Mouse (Mus musculus) liver (tissue): ENCODE results near the gene Ppl.
A peak's percentile ranks its signal among the peaks of the same experiment; 100 is the strongest.

Experiments
- DNase-seq: peaks from one replicate; pipeline ENCODE4 v3.0.0-alpha.2; 2020; ENCODE audit warnings: mixed read lengths

The Ppl gene

GRCm38 (mm10) chr16:5132401-5132801, at the start of gene Ppl:
Ppl (minus strand) TSS chr16:5132421.
- DNase-seq, result peak; percentile 62

GRCm38 (mm10) chr16:5172636-5173035, 40.4 kb upstream of the Ppl start:
- no peak for DNase-seq

GRCm38 (mm10) chr16:5168829-5169228, 36.6 kb upstream of the Ppl start:
- DNase-seq, result no peak

GRCm38 (mm10) chr16:5168038-5168437, 35.8 kb upstream of the Ppl start:
- no peak for DNase-seq

GRCm38 (mm10) chr16:5164327-5164726, 32.1 kb upstream of the Ppl start:
- DNase-seq, result no peak

- DNase-seq, result no peak
These were observed 27.0 kb upstream of the Ppl start for GRCm38 (mm10) chr16:5159248-5159647.

- no peak for DNase-seq
These were observed 24.9 kb upstream of the Ppl start for GRCm38 (mm10) chr16:5157113-5157512.

GRCm38 (mm10) chr16:5156495-5156894, 24.3 kb upstream of the Ppl start:
- DNase-seq, result no peak

GRCm38 (mm10) chr16:5155014-5155413, 22.8 kb upstream of the Ppl start:
- no peak for DNase-seq

GRCm38 (mm10) chr16:5153299-5154026, 21.2 kb upstream of the Ppl start:
- DNase-seq, result no peak

GRCm38 (mm10) chr16:5150544-5150943, 18.3 kb upstream of the Ppl start:
- no peak for DNase-seq

GRCm38 (mm10) chr16:5147037-5147385, 14.8 kb upstream of the Ppl start, which contains the start of gene Sec14l5:
Sec14l5 (plus strand) TSS chr16:5147109.
- DNase-seq, result no peak

- DNase-seq, result peak; percentile 76
These were observed 14.3 kb upstream of the Ppl start for GRCm38 (mm10) chr16:5146367-5147036.

- DNase-seq, result peak; percentile 53
These were observed 13.3 kb upstream of the Ppl start for GRCm38 (mm10) chr16:5145570-5145969.

- no peak for DNase-seq
These were observed 7.5 kb upstream of the Ppl start for GRCm38 (mm10) chr16:5139741-5140140.

GRCm38 (mm10) chr16:5137006-5137540, 4.9 kb upstream of the Ppl start:
- no peak for DNase-seq

- DNase-seq, result no peak
These were observed 4.3 kb upstream of the Ppl start for GRCm38 (mm10) chr16:5136505-5136904.

- no peak for DNase-seq
These were observed 3.5 kb upstream of the Ppl start for GRCm38 (mm10) chr16:5135551-5136261.

GRCm38 (mm10) chr16:5134623-5135330, 2.6 kb upstream of the Ppl start:
- DNase-seq, result no peak

- DNase-seq, result no peak
These were observed 834 bp downstream of the Ppl start for GRCm38 (mm10) chr16:5131251-5131922.

- no peak for DNase-seq
These were observed 1.5 kb downstream of the Ppl start for GRCm38 (mm10) chr16:5130766-5131165.

- no peak for DNase-seq
These were observed 2.0 kb downstream of the Ppl start for GRCm38 (mm10) chr16:5130196-5130595.
